In the genomic region with DNA sequence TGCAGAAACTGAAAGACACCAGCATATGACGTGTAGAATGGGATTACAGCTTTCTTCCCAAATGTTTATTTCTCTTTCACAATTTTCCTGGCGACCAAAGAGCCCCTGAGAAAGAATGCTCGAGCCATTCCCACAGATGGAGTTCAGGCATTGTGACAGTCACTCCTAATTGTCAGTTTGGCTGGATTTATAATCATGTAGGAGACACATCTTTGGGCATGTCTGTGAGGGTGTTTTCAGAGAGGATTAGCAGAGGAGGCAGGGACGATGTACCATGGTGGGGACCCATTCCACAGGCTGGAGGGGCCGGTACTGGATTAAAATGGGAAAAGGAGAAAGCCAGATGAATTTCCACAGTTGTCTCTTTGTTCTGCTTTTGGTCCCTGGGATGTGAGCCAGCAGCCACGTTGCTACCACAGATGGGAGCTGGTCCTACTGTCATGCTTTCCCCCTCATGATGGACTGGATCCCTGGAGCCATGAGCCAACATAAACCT, we compare ENCODE assay signal across 11 mouse cellular contexts.
A peak's percentile ranks its signal among the peaks of the same experiment; 100 is the strongest.
DNase-seq lines count a peak whose midpoint lies in the region; ATAC-seq and TF ChIP-seq lines count a peak whose summit lies in the region.
"Had no signal": no experiment of that assay in that cellular context is flagged by ENCODE, and none has a peak within 500 bp of the region (broad histone marks: within the 10 kb centered on the region; RNA-seq: fewer than 3 reads in every experiment).

No protein-coding gene starts in this region.

- no peak for TF ChIP-seq CTCF in forebrain, postnatal 0 days (IDR thresholded peaks at IDR 0.05; ENCODE audit: low read depth)
- no peak for TF ChIP-seq CTCF in stomach, postnatal 0 days (IDR thresholded peaks at IDR 0.05; ENCODE audit: low read depth)
- TF ChIP-seq CTCF in liver, postnatal 0 days (IDR thresholded peaks at IDR 0.05; ENCODE audit: low read depth) = no peak

- no peaks in the 10 kb centered on the region for H3K9me3 ChIP-seq in forebrain, postnatal 0 days (ENCODE audit: low read length)
- H3K9me3 ChIP-seq in forebrain, embryonic 10.5 days = no peaks in the 10 kb centered on the region
- no peaks in the 10 kb centered on the region for H3K9me3 ChIP-seq in stomach, postnatal 0 days (ENCODE audit: control insufficient read depth, low read length)
- no peaks in the 10 kb centered on the region for H3K9me3 ChIP-seq in liver, postnatal 0 days (ENCODE audit: low read length)
- H3K9me3 ChIP-seq: liver, embryonic 13.5 days; midbrain, embryonic 15.5 days had no signal

- H3K9ac ChIP-seq in forebrain, postnatal 0 days = no peak overlapping the region
- no peak overlapping the region for H3K9ac ChIP-seq in stomach, postnatal 0 days (ENCODE audit: low read length)
- H3K9ac ChIP-seq in liver, postnatal 0 days (replicated peaks) = no peak overlapping the region
- H3K9ac ChIP-seq: liver, embryonic 13.5 days; midbrain, embryonic 15.5 days had no signal

- intact Hi-C loops in heart, postnatal 14 days (cut with DNase I) = loop anchor here (5.0 kb wide), 2 partner anchors 37 to 102 kb away; no protein-coding TSS in a partner anchor

- no peaks in the 10 kb centered on the region for H3K27me3 ChIP-seq in forebrain, postnatal 0 days (ENCODE audit: insufficient read depth, low read length)
- no peaks in the 10 kb centered on the region for H3K27me3 ChIP-seq in forebrain, embryonic 10.5 days (ENCODE audit: poor library complexity, severe bottlenecking)
- no peaks in the 10 kb centered on the region for H3K27me3 ChIP-seq in stomach, postnatal 0 days (ENCODE audit: control insufficient read depth, insufficient read depth, low read length)
- no peaks in the 10 kb centered on the region for H3K27me3 ChIP-seq in liver, postnatal 0 days (ENCODE audit: insufficient read depth, low read length)
- H3K27me3 ChIP-seq: midbrain, embryonic 15.5 days had no signal

- peaks cover 3% of the 10 kb centered on the region; the same call in 1 of the 2 replicates for H3K4me1 ChIP-seq in forebrain, postnatal 0 days (ENCODE audit: insufficient read depth)
- H3K4me1 ChIP-seq in forebrain, embryonic 10.5 days = peaks cover 22% of the 10 kb centered on the region
- H3K4me1 ChIP-seq in stomach, postnatal 0 days (replicated peaks; ENCODE audit: control insufficient read depth, insufficient read depth) = peaks cover 10% of the 10 kb centered on the region; the same call in 1 of the 2 replicates
- H3K4me1 ChIP-seq in liver, postnatal 0 days (ENCODE audit: insufficient read depth) = no peaks in the 10 kb centered on the region

- 28% methylated on average over 6 of the region's 6 CpGs for WGBS in forebrain, postnatal 0 days
- 79% methylated on average over 6 of the region's 6 CpGs for WGBS in forebrain, embryonic 10.5 days
- WGBS in stomach, postnatal 0 days = 25% methylated on average over 6 of the region's 6 CpGs
- whole genome bisulfite sequencing in liver, postnatal 0 days (ENCODE audit: insufficient replicate concordance) = 71% methylated on average over 6 of the region's 6 CpGs

- H3K4me3 ChIP-seq in forebrain, postnatal 0 days (ENCODE audit: low read depth, low read length) = no peak overlapping the region
- H3K4me3 ChIP-seq in forebrain, embryonic 10.5 days = no peak overlapping the region
- no peak overlapping the region for H3K4me3 ChIP-seq in stomach, postnatal 0 days (ENCODE audit: low read depth, low read length)
- no peak overlapping the region for H3K4me3 ChIP-seq in liver, postnatal 0 days (ENCODE audit: low read depth, low read length)
- H3K4me3 ChIP-seq: liver, embryonic 13.5 days; midbrain, embryonic 15.5 days had no signal

- no peak overlapping the region; the same call in 1 of the 2 replicates for H3K27ac ChIP-seq in forebrain, postnatal 0 days (ENCODE audit: low read depth, low read length)
- no peak overlapping the region for H3K27ac ChIP-seq in forebrain, embryonic 10.5 days
- 0 out of 2 replicates have a peak overlapping the region, but pooled peaks have one; percentile 30 for H3K27ac ChIP-seq in stomach, postnatal 0 days (replicated peaks)
- no peak overlapping the region for H3K27ac ChIP-seq in liver, postnatal 0 days (ENCODE audit: low read depth)
- H3K27ac ChIP-seq: liver, embryonic 13.5 days; midbrain, embryonic 15.5 days had no signal

- H3K36me3 ChIP-seq in forebrain, postnatal 0 days (ENCODE audit: insufficient read depth) = no peaks in the 10 kb centered on the region
- H3K36me3 ChIP-seq in forebrain, embryonic 10.5 days (replicated peaks) = no peaks in the 10 kb centered on the region
- no peaks in the 10 kb centered on the region for H3K36me3 ChIP-seq in stomach, postnatal 0 days (ENCODE audit: control insufficient read depth, insufficient read depth, low read length)
- no peaks in the 10 kb centered on the region for H3K36me3 ChIP-seq in liver, postnatal 0 days (replicated peaks; ENCODE audit: insufficient read depth, low read length)
- H3K36me3 ChIP-seq: liver, embryonic 13.5 days; midbrain, embryonic 15.5 days had no signal

- no peak for TF ChIP-seq EP300 in stomach, postnatal 0 days (optimal IDR thresholded peaks at IDR 0.05)
- no peak for TF ChIP-seq EP300 in liver, postnatal 0 days (IDR thresholded peaks at IDR 0.05; ENCODE audit: low read depth)

- DNase-seq in forebrain, postnatal 0 days = peak; percentile 55
- no peak for DNase-seq in forebrain, embryonic 10.5 days (ENCODE audit: extremely low spot score, low spot score)
- DNase-seq in urinary bladder, postnatal 14 days (ENCODE audit: low spot score) = peak; percentile 13
- DNase-seq in urinary bladder, postnatal 36 days (ENCODE audit: low spot score in 2 of 2) = no peak
- peak; percentile 54 to 56 for DNase-seq in heart, postnatal 14 days
- DNase-seq in stomach, postnatal 0 days (ENCODE audit: low spot score) = no peak
- no peak for DNase-seq in liver, postnatal 0 days
- no peak for DNase-seq in right cerebral cortex, postnatal 36 days (ENCODE audit: low spot score in 2 of 2)
- DNase-seq: liver, embryonic 13.5 days; thymus, postnatal 36 days had no signal

- H3K4me2 ChIP-seq in forebrain, postnatal 0 days (ENCODE audit: low read depth) = no peak overlapping the region
- H3K4me2 ChIP-seq in stomach, postnatal 0 days (replicated peaks; ENCODE audit: low read depth) = no peak overlapping the region
- H3K4me2 ChIP-seq in liver, postnatal 0 days (ENCODE audit: low read depth, low read length) = no peak overlapping the region
- H3K4me2 ChIP-seq: liver, embryonic 13.5 days; midbrain, embryonic 15.5 days had no signal

- ATAC-seq in forebrain, postnatal 0 days = peak; percentile 66
- ATAC-seq in stomach, postnatal 0 days (ENCODE audit: low FRiP score, low TSS enrichment) = no peak
- ATAC-seq in liver, postnatal 0 days = no peak
- ATAC-seq: midbrain, embryonic 15.5 days had no signal

Comparison
In these comparisons a context has a peak if more than half of its experiments do, and no peak if none do; other contexts are left out.
1. DNase-seq: peak in forebrain, postnatal 0 days (single experiment), urinary bladder, postnatal 14 days (single experiment) and heart, postnatal 14 days (2 of 2); none in forebrain, embryonic 10.5 days (single experiment), urinary bladder, postnatal 36 days (0 of 2), stomach, postnatal 0 days (single experiment), liver, postnatal 0 days (single experiment) and right cerebral cortex, postnatal 36 days (0 of 2).